Mouse (Mus musculus): ENCODE measurements around the gene Cox20. TPM values are rescaled to one million over a fixed set of nuclear protein-coding genes. Genes with fewer than 3 reads are reported as not detected.

Gene Cox20
- polyA plus RNA-seq, 1 experiment from 2014 or later = 134 TPM

DNA sequence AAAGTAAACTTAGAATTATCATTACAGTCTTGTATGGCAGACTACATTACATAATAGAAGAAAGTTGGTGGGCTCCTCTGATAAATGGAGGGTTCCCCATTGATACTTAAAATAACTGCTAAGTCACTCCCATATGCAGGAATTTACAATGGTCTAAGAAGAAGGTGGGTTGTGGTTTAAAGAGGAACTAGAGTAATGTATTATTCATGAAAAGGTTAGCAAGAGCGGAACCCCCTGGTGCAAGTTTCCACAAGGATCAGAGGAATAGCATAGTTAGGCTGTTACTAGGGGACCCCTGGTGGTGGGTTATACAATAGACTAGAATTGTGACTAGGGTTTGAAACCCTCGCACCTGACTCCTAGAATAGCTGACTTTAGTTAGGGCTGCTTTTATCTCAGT is 41.8 kb downstream of the Cox20 start:
- Histone ChIP-seq H3K4me1 (replicated peaks; ENCODE audit: control insufficient read depth, insufficient read depth, low read length) (no peaks in the 10 kb centered on the region), H3K9me3 (ENCODE audit: control insufficient read depth, low read length) (no peaks in the 10 kb centered on the region), H3K9ac (no peak overlapping the region), H3K27ac (no peak overlapping the region), H3K27me3 (ENCODE audit: control insufficient read depth, insufficient read depth, low read length) (no peaks in the 10 kb centered on the region), H3K36me3 (replicated peaks; ENCODE audit: control insufficient read depth, insufficient read depth) (no peaks in the 10 kb centered on the region), H3K4me3 (replicated peaks; ENCODE audit: low read length) (no peak overlapping the region), H3K4me2 (replicated peaks) (no peak overlapping the region)
- ATAC-seq (ENCODE audit: low FRiP score) (no peak), DNase-seq (ENCODE audit: low spot score) (no peak)
- WGBS = 51% methylated on average over 2 of the region's 2 CpGs

DNA sequence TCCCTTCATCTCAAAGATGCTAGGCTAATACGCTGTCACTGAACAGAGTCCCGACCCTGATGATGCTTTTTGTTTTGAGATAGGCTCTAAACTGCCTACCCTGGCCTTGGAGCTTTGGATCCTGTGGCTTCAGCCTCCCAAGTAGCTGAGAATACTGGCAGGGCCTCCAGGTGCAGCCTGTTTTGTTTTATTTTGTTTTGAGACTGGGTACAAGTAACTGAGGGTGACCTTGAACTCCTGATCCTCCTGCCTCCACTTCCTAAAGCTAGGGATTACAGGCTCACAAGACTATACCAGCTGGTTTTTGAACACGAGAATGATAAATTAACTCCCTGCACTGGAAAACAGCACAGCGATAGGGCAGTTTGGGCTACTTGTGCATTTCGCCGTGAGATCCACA is 46.2 kb downstream of the Cox20 start:
- ATAC-seq (ENCODE audit: low FRiP score) (no peak), DNase-seq (ENCODE audit: low spot score) (no peak)
- no peak overlapping the region for H3K4me3 ChIP-seq (replicated peaks; ENCODE audit: low read length)
- H3K4me1 ChIP-seq (replicated peaks; ENCODE audit: control insufficient read depth, insufficient read depth, low read length) = peaks cover 13% of the 10 kb centered on the region
- no peak overlapping the region for H3K9ac ChIP-seq
- WGBS = 86% methylated on average over 6 of the region's 6 CpGs
- no peaks in the 10 kb centered on the region for H3K36me3 ChIP-seq (replicated peaks; ENCODE audit: control insufficient read depth, insufficient read depth)
- no peaks in the 10 kb centered on the region for H3K27me3 ChIP-seq (ENCODE audit: control insufficient read depth, insufficient read depth, low read length)
- no peak overlapping the region for H3K27ac ChIP-seq
- no peaks in the 10 kb centered on the region for H3K9me3 ChIP-seq (ENCODE audit: control insufficient read depth, low read length)
- no peak overlapping the region for H3K4me2 ChIP-seq (replicated peaks)

DNA sequence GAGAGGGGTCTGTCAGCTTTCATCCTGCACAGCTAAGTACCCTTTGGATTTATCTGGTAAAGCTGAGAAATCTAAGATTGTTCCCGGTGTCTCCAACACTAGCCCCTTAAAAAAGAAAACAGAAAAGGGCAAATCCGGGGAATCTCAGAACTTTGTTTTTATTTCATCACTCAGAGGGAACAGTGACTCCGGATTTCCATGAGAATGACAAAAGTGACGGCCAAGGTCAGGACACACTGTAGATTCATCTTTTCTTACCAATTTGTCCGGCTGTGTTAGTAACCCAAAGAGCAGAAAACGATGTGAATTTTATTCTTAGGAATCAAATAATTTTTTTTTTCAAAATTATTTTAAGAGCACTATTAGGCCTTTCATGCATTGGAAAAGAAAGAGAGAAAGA is 49.2 kb downstream of the Cox20 start:
- ATAC-seq (ENCODE audit: low FRiP score) (no peak), DNase-seq (ENCODE audit: low spot score) (no peak)
- H3K36me3 ChIP-seq (replicated peaks; ENCODE audit: control insufficient read depth, insufficient read depth) = no peaks in the 10 kb centered on the region
- peak overlapping the region; percentile 71; the same call in 1 of the 2 replicates for H3K9ac ChIP-seq
- H3K9me3 ChIP-seq (ENCODE audit: control insufficient read depth, low read length) = no peaks in the 10 kb centered on the region
- 69% methylated on average over 6 of the region's 6 CpGs for WGBS
- H3K4me1 ChIP-seq (replicated peaks; ENCODE audit: control insufficient read depth, insufficient read depth, low read length) = peaks cover 13% of the 10 kb centered on the region
- H3K4me3 ChIP-seq (replicated peaks; ENCODE audit: low read length) = no peak overlapping the region
- H3K27ac ChIP-seq = peak overlapping the region; percentile 85; the same call in 1 of the 2 replicates
- H3K27me3 ChIP-seq (ENCODE audit: control insufficient read depth, insufficient read depth, low read length) = no peaks in the 10 kb centered on the region
- peak overlapping the region; percentile 77; the same call in 1 of the 2 replicates for H3K4me2 ChIP-seq (replicated peaks)

DNA sequence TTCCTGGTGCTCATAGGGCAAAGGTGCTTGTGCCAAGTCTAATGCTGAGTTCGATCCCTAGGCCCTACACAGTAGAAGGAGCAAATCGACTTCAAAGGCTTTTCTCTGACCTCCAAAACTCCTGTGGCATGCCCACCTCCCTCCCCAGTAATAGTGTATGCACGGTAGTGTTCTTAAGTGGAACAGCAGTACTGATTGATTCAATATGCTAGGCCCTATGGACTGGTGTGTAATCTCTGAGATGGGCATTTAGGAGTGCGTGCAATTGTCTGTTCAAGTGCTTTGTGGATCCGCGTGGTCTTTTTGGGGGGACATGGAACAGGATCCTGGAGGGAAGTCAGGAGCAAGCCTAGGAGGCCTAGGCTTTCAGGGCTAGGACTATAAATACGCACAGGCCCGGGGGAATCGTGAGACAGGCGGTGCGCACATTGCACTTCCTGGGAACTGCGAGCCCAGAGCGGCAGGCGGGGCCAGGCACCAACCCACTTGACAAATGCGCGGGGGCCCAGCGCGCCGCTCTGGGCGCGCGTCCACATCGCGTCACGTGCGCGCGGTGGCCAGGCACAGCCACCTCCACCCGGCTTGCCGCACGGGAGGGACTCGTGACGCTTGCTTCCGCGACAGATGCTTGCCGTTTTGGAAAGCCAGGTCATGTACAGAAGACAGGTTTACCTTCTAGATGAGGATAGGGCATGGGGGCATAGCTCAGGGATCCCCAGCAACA is 49.8 kb downstream of the Cox20 start:
- DNase-seq (ENCODE audit: low spot score) (peak; percentile 89), ATAC-seq (ENCODE audit: low FRiP score) (peak; percentile 95)
- peaks cover 13% of the 10 kb centered on the region for H3K4me1 ChIP-seq (replicated peaks; ENCODE audit: control insufficient read depth, insufficient read depth, low read length)
- H3K4me2 ChIP-seq (replicated peaks) = peak overlapping the region; percentile 77
- peak overlapping the region; percentile 85 for H3K27ac ChIP-seq
- peak overlapping the region; percentile 71 for H3K9ac ChIP-seq
- no peaks in the 10 kb centered on the region for H3K27me3 ChIP-seq (ENCODE audit: control insufficient read depth, insufficient read depth, low read length)
- H3K36me3 ChIP-seq (replicated peaks; ENCODE audit: control insufficient read depth, insufficient read depth) = no peaks in the 10 kb centered on the region
- peak overlapping the region; percentile 38 for H3K4me3 ChIP-seq (replicated peaks; ENCODE audit: low read length)
- no peaks in the 10 kb centered on the region for H3K9me3 ChIP-seq (ENCODE audit: control insufficient read depth, low read length)
- WGBS = 3% methylated on average over 36 of the region's 36 CpGs

DNA sequence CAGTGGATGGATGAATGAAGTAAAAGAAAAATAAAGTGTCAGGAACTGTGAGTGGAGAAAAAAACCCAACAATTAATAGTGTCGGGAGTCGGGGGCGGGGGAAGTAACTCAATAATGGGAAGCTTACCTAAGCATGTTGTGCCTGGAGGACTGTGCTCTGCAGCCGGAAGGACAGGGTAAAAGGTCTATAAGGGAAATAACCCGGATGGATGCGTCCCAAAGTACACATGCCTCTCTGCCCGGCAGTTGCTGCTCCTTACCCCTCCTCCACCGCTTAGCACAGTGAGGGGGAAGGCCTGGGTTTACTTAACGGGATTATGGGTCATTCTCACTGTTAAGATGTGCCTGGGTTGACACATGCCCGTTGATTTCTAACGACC is 50.3 kb downstream of the Cox20 start:
- WGBS = 3% methylated on average over 11 of the region's 11 CpGs
- Histone ChIP-seq H3K4me2 (replicated peaks) (peak overlapping the region; percentile 77), H3K9ac (peak overlapping the region; percentile 71), H3K36me3 (replicated peaks; ENCODE audit: control insufficient read depth, insufficient read depth) (no peaks in the 10 kb centered on the region), H3K27me3 (ENCODE audit: control insufficient read depth, insufficient read depth, low read length) (no peaks in the 10 kb centered on the region), H3K4me3 (replicated peaks; ENCODE audit: low read length) (peak overlapping the region; percentile 38), H3K4me1 (replicated peaks; ENCODE audit: control insufficient read depth, insufficient read depth, low read length) (peaks cover 13% of the 10 kb centered on the region), H3K9me3 (ENCODE audit: control insufficient read depth, low read length) (no peaks in the 10 kb centered on the region), H3K27ac (peak overlapping the region; percentile 85)
- DNase-seq (ENCODE audit: low spot score) (no peak), ATAC-seq (ENCODE audit: low FRiP score) (peak; percentile 81)

Small RNAs within 50 kb of the gene (microRNA-seq; reads per million reads assigned to microRNA genes)
- not detected for gene Gm27458

Other genes with a start within 250 kb of the Cox20 start
- 22.5 and 22.6 TPM in 2 replicates for gene Desi2, start 131.7 kb upstream of the Cox20 start, polyA plus RNA-seq (2014; fragmentation: Nextera tagmentation; extraction: Ambion mirVana)
- 313 and 339 TPM in 2 replicates for gene Hnrnpu, start 18.7 kb downstream of the Cox20 start, polyA plus RNA-seq (2014; fragmentation: Nextera tagmentation; extraction: Ambion mirVana)
- gene Efcab2, start 87.0 kb downstream of the Cox20 start, polyA plus RNA-seq (2014; fragmentation: Nextera tagmentation; extraction: Ambion mirVana) = 8.8 and 11.2 TPM in 2 replicates
- gene Kif26b, start 210.0 kb downstream of the Cox20 start, polyA plus RNA-seq (2014; fragmentation: Nextera tagmentation; extraction: Ambion mirVana) = 15.8 and 16.1 TPM in 2 replicates

All from hindbrain, embryonic 14.5 days (tissue).